Mouse (Mus musculus) limb, embryonic 12.5 days (tissue): ENCODE measurements at regions not wholly inside any gene's neighbourhood (a gene's known extent, or its start where the extent isn't known, plus 50 kb on each side); places are given as distances from the start of the nearest gene placed in this dataset.
A peak's percentile ranks its signal among the peaks of the same experiment; 100 is the strongest.
"Not testable (repeated sequence)": the region's sequence is repeated elsewhere in the genome, so short reads cannot be mapped to it uniquely, and the experiment has no call there.

ENCODE experiments used
- ATAC-seq: fragments of 200-750 bp; cut with Nextera tagmentation; 2 replicates; pipeline ENCODE4 v1.8.0; 2017; ENCODE audit warnings: low read depth, moderate TSS enrichment; ENCODE audit not compliant: insufficient number of reproducible peaks, insufficient read depth, low FRiP score, low TSS enrichment
- H3K27ac ChIP-seq: fragments of 300-500 bp; sonication (generic); 2 replicates; pipeline ENCODE4 v1.5.1; 2016; ENCODE audit warnings: mild to moderate bottlenecking, moderate library complexity
- H3K27me3 ChIP-seq: fragments of 300-500 bp; sonication (generic); 2 replicates; pipeline ENCODE4 v1.6.1; 2016; ENCODE audit warnings: mild to moderate bottlenecking, moderate library complexity
- H3K36me3 ChIP-seq: fragments of 300-500 bp; sonication (generic); 2 replicates; pipeline ENCODE4 v1.6.1; 2016; ENCODE audit warnings: mild to moderate bottlenecking, moderate library complexity
- H3K4me1 ChIP-seq: fragments of 300-500 bp; sonication (generic); replicated peaks from 2 replicates; pipeline ENCODE4 v1.6.1; 2016
- H3K4me2 ChIP-seq: fragments of 300-500 bp; sonication (generic); 2 replicates; pipeline ENCODE4 v1.6.1; 2016; ENCODE audit warnings: mild to moderate bottlenecking, moderate library complexity
- H3K4me3 ChIP-seq: fragments of 300-500 bp; sonication (generic); replicated peaks from 2 replicates; pipeline ENCODE4 v1.5.1; 2016; ENCODE audit warnings: mild to moderate bottlenecking
- H3K9ac ChIP-seq: fragments of 300-500 bp; sonication (generic); replicated peaks from 2 replicates; pipeline ENCODE4 v1.6.1; 2016; ENCODE audit warnings: mild to moderate bottlenecking, moderate library complexity
- H3K9me3 ChIP-seq: fragments of 300-500 bp; sonication (generic); 2 replicates; pipeline ENCODE4 v1.6.1; 2016; ENCODE audit warnings: mild to moderate bottlenecking, moderate library complexity
- WGBS: fragments of 180-500 bp; shearing (Covaris S2); methylation state at CpG from one replicate; pipeline ENCODE4 v1.1.7; 2016; 5-methylcytosine and 5-hydroxymethylcytosine counted together

DNA sequence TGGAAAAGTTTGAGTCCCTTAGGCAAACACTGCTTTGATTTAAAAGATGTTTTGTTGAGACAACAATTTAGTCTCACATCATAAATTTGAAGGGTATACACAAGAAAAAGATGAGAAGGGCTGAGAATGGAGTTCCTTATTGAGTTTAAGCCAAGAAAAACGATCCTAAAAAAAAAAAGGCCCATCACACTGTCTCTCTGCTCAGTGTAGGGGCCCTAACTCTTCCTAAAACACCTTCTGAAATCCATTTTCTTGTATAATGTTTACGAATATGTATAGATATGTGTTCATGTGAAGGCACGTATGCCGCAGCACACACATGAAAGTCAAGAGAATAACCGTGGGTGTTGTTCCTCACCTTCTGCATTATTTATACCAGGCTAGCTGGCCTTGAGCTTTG lies 62.7 kb upstream of the Dynlt1c start:
- not testable (repeated sequence) for H3K36me3 ChIP-seq, H3K4me2 ChIP-seq, H3K27ac ChIP-seq, H3K4me1 ChIP-seq, H3K9me3 ChIP-seq, H3K9ac ChIP-seq, H3K4me3 ChIP-seq, ATAC-seq, H3K27me3 ChIP-seq
- WGBS: no CpG with 5 or more reads among the region's 5 CpGs

DNA sequence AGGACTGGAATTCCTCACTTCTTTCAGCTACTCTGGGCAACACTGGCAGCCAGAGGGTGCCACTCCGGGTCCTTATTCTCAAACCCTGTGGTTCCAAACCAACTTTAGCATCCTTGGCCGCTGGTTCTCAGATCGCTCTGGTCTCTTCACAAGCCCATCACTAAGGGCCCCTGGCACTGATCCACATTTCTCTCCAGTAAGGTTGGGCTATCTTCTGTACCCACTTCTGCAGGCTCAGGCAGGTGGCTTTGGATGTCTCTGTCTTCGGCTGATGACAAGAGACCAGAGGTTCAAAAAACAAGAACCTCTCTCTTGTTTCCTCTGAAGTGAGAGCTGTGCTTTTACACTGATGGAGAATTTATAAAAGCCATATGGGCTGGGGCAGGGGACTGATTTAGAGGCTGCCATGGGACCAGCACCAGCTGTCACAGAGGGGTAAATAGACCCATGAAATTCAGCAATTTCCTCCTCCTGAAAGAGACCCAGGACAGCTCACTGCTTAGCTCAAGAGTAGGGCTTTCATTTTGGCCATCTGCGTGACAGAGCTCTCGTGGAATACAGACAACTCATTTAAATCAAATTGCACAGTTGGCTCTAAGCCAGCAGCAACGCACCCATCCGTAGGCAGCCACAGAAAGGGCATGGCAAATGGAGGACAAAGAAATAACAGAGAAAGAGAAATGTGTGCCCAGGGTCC lies 54.3 kb upstream of the Dynlt1c start:
- not testable (repeated sequence) for H3K36me3 ChIP-seq, H3K4me1 ChIP-seq, H3K9me3 ChIP-seq, H3K27ac ChIP-seq, H3K9ac ChIP-seq, H3K27me3 ChIP-seq, H3K4me3 ChIP-seq, H3K4me2 ChIP-seq
- peak; percentile 79 for ATAC-seq
- WGBS: no CpG with 5 or more reads among the region's 8 CpGs

DNA sequence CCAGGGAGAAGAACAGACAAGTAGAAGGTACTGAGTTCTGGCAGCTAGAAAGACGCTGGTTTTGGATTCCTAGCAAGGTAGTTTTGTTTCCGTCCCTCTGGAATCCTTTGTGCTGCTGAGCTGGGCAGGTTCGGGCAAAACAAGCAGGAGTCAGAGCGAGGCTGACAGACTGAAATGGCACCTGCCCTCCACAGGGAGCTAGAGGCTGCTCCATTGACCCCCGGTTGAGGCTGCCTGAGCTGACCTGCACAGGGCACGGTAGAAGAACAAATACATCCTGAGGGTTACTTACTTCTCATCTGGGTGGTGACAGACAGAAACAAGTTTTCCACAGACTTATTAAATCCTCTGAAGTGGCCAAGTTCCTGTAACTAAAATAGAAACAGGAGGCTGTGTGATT lies 53.5 kb upstream of the Dynlt1c start:
- not testable (repeated sequence) for H3K36me3 ChIP-seq, H3K4me1 ChIP-seq, H3K27ac ChIP-seq, ATAC-seq, H3K9me3 ChIP-seq, H3K9ac ChIP-seq, H3K4me2 ChIP-seq, H3K27me3 ChIP-seq, H3K4me3 ChIP-seq
- WGBS: no CpG with 5 or more reads among the region's 6 CpGs
